Mouse (Mus musculus) adipocyte (in vitro differentiated cells): Measurements from ENCODE around the gene Gm21972.

Experiments
- DNase-seq: peaks from one replicate; pipeline ENCODE4 v3.0.0-alpha.2; 2016; ENCODE audit warnings: low spot score

The Gm21972 gene

DNA sequence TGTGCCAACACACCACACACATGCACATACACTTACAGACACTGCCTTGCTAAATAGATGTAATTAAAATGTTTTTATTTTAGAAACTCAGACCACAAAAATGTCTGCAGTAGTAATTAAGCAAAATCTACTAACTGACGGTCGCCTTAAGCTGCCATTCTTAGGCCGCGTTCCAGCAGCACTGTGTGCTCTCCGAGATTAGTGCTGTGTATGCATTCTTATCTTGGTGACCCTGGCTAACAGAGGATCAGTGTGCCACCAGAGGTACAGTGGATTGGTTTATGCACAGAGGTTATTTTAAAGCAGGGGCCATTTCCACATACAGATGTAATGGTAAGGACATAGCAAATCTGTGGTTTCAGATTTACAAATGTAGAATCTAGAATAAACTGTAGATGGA lies 27.6 kb downstream of the Gm21972 start:
- no peak for DNase-seq

DNA sequence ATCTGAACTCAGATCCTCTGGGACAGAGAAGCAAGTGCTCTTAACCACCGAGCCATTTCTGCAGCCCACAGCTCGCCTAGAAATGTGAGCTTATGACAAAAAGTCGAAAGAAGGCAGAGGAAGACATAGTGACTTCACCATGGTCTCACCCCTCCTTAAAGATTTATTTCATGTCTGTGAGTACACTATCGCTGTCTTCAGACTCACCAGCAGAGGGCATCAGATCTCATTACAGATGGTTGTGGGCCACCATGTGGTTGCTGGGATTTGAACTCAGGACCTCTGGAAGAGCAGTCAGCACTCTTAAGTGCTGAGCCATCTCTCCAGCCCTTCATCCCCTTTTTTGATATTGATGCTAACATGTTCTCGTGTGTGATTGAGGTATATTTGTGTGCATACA lies 41.2 kb downstream of the Gm21972 start:
- no peak for DNase-seq

GRCm38 (mm10) chr1:86176066-86176465 lies 42.6 kb downstream of the Gm21972 start:
- DNase-seq: no peak

- peak; percentile 93 for DNase-seq
Measured at GRCm38 (mm10) chr1:86178462-86179253, 45.2 kb downstream of the Gm21972 start.

GRCm38 (mm10) chr1:86182004-86182709 lies 48.7 kb downstream of the Gm21972 start:
- no peak for DNase-seq

DNA sequence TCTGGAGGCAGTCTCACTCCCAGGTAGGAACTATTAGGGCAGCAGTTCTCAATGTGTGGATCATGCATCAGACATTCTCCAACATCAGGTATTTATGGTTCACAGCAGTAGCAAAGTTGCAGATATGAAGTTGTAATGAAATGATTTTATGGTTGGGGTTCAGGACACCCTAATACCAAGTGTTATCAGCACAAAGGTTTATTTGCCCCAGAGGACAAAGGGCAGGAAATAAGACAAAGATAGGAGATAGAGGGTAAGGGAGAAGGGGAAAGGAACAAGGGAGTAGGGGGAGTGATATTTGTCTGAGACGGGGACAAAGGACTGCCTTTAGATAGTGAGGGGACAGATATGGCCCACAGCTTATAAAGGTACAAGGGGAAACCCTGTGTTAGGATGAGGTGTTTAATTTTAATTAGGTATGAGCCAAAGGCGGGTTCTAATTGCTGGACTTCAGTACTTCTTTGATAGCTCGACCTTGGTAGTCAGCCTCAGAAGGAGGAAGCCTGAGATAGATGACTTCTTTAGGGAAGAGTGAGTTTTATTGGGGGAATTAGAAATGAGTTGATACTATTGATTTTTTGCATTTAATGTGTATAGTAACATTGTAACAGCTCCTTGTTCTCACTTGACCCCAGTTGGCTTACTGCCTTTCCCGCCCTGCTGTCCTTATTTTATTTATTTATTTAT lies 50.3 kb downstream of the Gm21972 start:
- no peak for DNase-seq

GRCm38 (mm10) chr1:86186762-86187161 lies 53.3 kb downstream of the Gm21972 start:
- DNase-seq: no peak

- no peak for DNase-seq
Measured at GRCm38 (mm10) chr1:86187856-86188255, 54.4 kb downstream of the Gm21972 start.

GRCm38 (mm10) chr1:86188271-86188670 lies 54.8 kb downstream of the Gm21972 start:
- no peak for DNase-seq

DNA sequence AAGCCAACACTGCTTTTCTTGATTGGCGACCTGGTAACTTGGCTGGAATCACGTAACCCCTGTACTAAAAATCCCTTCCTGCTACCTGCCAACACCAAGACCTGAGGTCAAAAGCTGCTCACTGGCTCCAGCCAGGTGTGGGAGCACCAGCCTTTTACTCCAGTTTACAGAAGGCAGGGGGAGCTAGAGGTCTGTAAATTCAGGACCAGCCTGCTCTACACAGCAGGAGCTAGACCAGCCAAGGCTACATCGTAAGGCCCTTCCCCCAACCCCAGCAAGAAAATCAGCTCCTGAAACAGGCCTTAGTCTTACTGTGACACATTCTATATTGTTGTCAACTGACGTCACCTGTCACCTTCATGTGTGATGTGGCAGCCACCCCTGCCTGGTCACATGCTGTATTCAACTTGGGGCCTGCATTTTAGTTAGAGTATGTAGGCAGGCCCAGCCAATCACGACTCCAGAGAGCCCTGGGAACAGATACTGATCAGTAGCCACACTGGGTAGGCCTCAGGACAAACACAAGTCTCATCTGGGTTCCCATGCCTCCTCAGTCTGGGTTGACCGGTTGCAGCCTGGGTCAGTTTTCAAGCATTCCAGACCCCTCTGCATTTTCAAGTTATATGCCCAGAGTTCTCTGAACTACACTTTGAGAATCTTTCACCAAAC lies 55.7 kb downstream of the Gm21972 start:
- DNase-seq: no peak

- DNase-seq: no peak
Measured at GRCm38 (mm10) chr1:86190843-86191242, 57.4 kb downstream of the Gm21972 start.

DNA sequence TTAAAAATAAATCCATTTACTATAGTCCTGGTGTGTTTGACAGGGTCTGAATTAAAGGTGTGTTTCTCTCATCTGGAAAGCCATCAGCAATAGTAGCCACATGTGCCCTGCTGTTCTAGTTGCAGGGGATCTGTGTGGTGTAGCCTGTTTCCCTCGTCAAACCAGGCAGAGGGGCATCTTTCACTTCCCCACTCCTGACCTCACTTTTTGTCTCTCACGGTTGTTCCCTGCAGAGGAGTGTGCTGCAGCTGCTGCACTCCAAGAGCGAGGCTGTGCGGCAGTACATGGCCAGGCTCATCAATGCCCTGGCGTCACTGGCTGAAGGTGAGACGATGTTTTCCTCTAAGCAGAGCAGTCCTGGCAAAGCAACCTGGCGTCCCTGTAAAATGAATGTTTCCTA lies 60.6 kb downstream of the Gm21972 start:
- DNase-seq: no peak

- DNase-seq: no peak
Measured at GRCm38 (mm10) chr1:86198276-86198675, 64.8 kb downstream of the Gm21972 start.

GRCm38 (mm10) chr1:86199026-86199425 lies 65.6 kb downstream of the Gm21972 start:
- no peak for DNase-seq

GRCm38 (mm10) chr1:86201312-86201711 lies 67.9 kb downstream of the Gm21972 start:
- DNase-seq: no peak

DNA sequence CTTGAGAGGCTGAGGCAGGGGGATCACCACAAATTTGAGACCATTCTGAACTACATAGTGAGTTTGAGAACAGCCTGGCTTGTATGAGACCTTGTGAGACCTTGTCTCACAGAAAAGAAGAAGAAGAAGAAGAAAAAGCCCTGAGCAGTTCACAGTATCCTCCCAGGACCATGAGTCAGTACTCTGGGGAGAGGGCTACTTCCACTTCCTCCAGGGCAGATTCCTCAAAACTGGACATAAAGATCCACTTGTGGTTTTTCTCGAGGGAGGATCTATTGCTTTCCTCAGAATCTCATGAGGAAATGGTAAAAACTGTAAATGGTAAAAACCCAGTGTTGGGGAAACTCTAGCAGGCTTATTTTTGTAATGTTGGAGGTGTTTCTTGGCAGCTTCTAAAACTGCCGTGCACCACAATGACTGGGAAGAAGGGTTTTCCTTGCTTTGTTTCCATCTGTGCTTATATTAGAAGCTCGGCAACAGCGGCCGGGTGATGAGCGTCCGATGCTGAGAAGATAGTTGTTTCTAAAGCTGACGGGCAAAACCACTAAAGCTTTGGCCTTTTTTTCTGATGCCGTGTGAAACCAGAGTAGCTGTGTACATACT lies 69.3 kb downstream of the Gm21972 start:
- DNase-seq: no peak

DNA sequence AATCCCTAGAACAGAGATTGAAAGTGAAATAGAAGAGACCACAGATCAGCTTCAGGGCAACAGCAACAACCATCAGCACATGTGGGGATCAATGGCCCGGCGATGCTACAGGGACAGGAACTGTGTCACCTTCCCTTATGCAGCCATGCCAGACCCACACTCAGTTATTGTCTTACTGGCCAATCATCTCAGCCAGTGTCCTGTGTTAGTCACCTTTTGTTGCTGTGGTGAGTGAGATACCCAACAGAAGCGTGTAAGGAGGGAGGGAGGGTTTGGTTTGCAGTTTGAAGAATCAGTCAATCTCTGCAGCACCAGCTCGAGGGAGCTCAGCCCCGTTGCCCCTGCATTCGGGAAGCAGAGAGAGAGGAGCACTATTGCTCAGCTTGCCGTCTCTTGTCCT lies 77.2 kb downstream of the Gm21972 start:
- no peak for DNase-seq

GRCm38 (mm10) chr1:86211498-86211897 lies 78.1 kb downstream of the Gm21972 start:
- DNase-seq: no peak
